Mouse (Mus musculus) WW6 (cell line): Measurements from ENCODE around the gene Trim34b.
A peak's percentile ranks its signal among the peaks of the same experiment; 100 is the strongest.
"Not testable (repeated sequence)": the region's sequence is repeated elsewhere in the genome, so short reads cannot be mapped to it uniquely, and the experiment has no call there.

Source experiments
- DNase-seq: peaks from one replicate; pipeline ENCODE4 v3.0.0-alpha.2; 2013; ENCODE audit warnings: low read depth, low spot score

The Trim34b gene

GRCm38 (mm10) chr7:104329171-104329570 lies at the start of gene Trim34b:
Gene Trim34b, plus strand, starts transcription at chr7:104329471.
- DNase-seq, result not testable (repeated sequence)

- not testable (repeated sequence) for DNase-seq
Measured at GRCm38 (mm10) chr7:104287576-104288443, 41.5 kb upstream of the Trim34b start, which contains the start of gene Trim5. Gene Trim5, minus strand, starts transcription at chr7:104288094.

GRCm38 (mm10) chr7:104290641-104291040 lies 38.6 kb upstream of the Trim34b start:
- no peak for DNase-seq

- DNase-seq, result no peak
Measured at GRCm38 (mm10) chr7:104291638-104292400, 37.5 kb upstream of the Trim34b start.

- DNase-seq, result no peak
Measured at GRCm38 (mm10) chr7:104314796-104315353, 14.4 kb upstream of the Trim34b start.

GRCm38 (mm10) chr7:104315369-104316080 lies 13.7 kb upstream of the Trim34b start, which contains the start of gene Trim12a:
Gene Trim12a, minus strand, starts transcription at chr7:104315466.
- not testable (repeated sequence) for DNase-seq

GRCm38 (mm10) chr7:104322028-104322427 lies 7.2 kb upstream of the Trim34b start:
- DNase-seq, result no peak

GRCm38 (mm10) chr7:104335547-104335946 lies 6.3 kb downstream of the Trim34b start:
- DNase-seq, result not testable (repeated sequence)

GRCm38 (mm10) chr7:104340744-104341143 lies 11.5 kb downstream of the Trim34b start:
- DNase-seq, result not testable (repeated sequence)

- DNase-seq, result not testable (repeated sequence)
Measured at GRCm38 (mm10) chr7:104348043-104348442, 18.8 kb downstream of the Trim34b start.

- DNase-seq, result peak; percentile 33
Measured at GRCm38 (mm10) chr7:104352717-104353599, 23.7 kb downstream of the Trim34b start, which contains the start of gene Trim12c. Gene Trim12c, minus strand, starts transcription at chr7:104353362.

- DNase-seq, result no peak
Measured at GRCm38 (mm10) chr7:104353600-104353967, 24.3 kb downstream of the Trim34b start.

- DNase-seq, result no peak
Measured at GRCm38 (mm10) chr7:104366339-104366738, 37.1 kb downstream of the Trim34b start.

GRCm38 (mm10) chr7:104369736-104370414 lies 40.6 kb downstream of the Trim34b start, which contains the start of gene Trim30b:
Gene Trim30b, minus strand, starts transcription at chr7:104369884.
- no peak for DNase-seq
